In the genomic region with DNA sequence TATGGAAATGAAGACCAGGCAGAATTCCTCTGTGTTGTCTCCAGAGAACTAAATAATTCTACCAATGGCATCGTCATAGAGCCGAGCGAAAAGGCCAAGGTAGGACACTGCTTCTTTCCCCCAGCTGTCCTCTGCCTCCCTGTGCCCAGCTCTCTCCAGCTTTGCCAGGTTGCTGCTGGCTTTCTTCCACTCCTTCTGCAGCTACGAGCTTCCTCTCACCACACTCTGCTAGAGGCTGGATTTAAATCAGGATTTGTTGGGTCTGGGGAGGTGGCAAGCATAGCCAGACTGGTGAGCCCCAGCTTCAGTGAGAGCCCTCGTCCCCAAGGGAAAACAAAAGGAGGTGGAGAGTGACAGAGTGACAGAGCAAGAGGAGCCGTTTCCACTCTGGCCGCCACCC, we compare ENCODE assay signal across 28 mouse cellular contexts. TPM values are rescaled to one million over a fixed set of nuclear protein-coding genes. Genes with fewer than 3 reads are reported as not detected.
DNase-seq lines count a peak whose midpoint lies in the region; ATAC-seq lines count a peak whose summit lies in the region.
"Had no signal": no experiment of that assay in that cellular context is flagged by ENCODE, and none has a peak within 500 bp of the region (broad histone marks: within the 10 kb centered on the region; RNA-seq: fewer than 3 reads in every experiment).

No protein-coding gene starts in this region.

- intact Hi-C loops in left cerebral cortex, postnatal 10 days (cut with DNase I): no loop called here

- no peaks in the 10 kb centered on the region for H3K27me3 ChIP-seq in forebrain, embryonic 10.5 days (ENCODE audit: poor library complexity, severe bottlenecking)
- H3K27me3 ChIP-seq in forebrain, embryonic 13.5 days: no peaks in the 10 kb centered on the region
- H3K27me3 ChIP-seq: CH12.LX; forebrain, embryonic 15.5 days; hindbrain, embryonic 15.5 days had no signal

- H3K9ac ChIP-seq in forebrain, embryonic 13.5 days: no peak overlapping the region
- H3K9ac ChIP-seq: forebrain, embryonic 15.5 days; hindbrain, embryonic 15.5 days; liver, embryonic 13.5 days had no signal

- WGBS in forebrain, embryonic 10.5 days: 91% methylated on average over 7 of the region's 7 CpGs
- 85% methylated on average over 7 of the region's 7 CpGs for WGBS in forebrain, embryonic 13.5 days

- DNase-seq in forebrain, embryonic 10.5 days (ENCODE audit: extremely low spot score, low spot score): no peak
- peak; percentile 34 to 59 for DNase-seq in left cerebral cortex, adult 18-20 months (ENCODE audit: low spot score in 2 of 2)
- DNase-seq in left cerebral cortex, postnatal 10 days (ENCODE audit: extremely low spot score in 1 of 2, low spot score in 2 of 2): no peak
- peak; percentile 80 for DNase-seq in brain, adult 2 months (ENCODE audit: low read depth, low spot score)
- peak; percentile 43 for DNase-seq in cerebellum, adult 8-10 months
- DNase-seq in urinary bladder, postnatal 14 days (ENCODE audit: low spot score): no peak
- DNase-seq: adrenal gland, postnatal 10 days; kidney, adult 2 months; liver, embryonic 13.5 days; lung, adult 2 months; lung, postnatal 14 days; right cerebral cortex, postnatal 25 days; thymus, postnatal 36 days had no signal

- H3K4me3 ChIP-seq in forebrain, embryonic 10.5 days: no peak overlapping the region
- H3K4me3 ChIP-seq in forebrain, embryonic 13.5 days: no peak overlapping the region
- H3K4me3 ChIP-seq: forebrain, embryonic 15.5 days; hindbrain, embryonic 15.5 days; liver, embryonic 13.5 days had no signal

- ATAC-seq in forebrain, embryonic 13.5 days: no peak
- no peak for ATAC-seq in CD4-positive, CD25-positive, alpha-beta regulatory T cell, adult 4 months
- ATAC-seq: forebrain, embryonic 15.5 days had no signal

- H3K36me3 ChIP-seq in forebrain, embryonic 10.5 days (replicated peaks): peaks cover 92% of the 10 kb centered on the region
- H3K36me3 ChIP-seq in forebrain, embryonic 13.5 days (ENCODE audit: poor library complexity, severe bottlenecking): peaks cover 84% of the 10 kb centered on the region

- 0 out of 2 replicates have a peak overlapping the region, but pooled peaks have one; percentile 6 for H3K27ac ChIP-seq in forebrain, embryonic 10.5 days
- no peak overlapping the region for H3K27ac ChIP-seq in forebrain, embryonic 13.5 days
- H3K27ac ChIP-seq: forebrain, embryonic 15.5 days; hindbrain, embryonic 15.5 days; kidney, postnatal 0 days; liver, embryonic 13.5 days had no signal

- H3K4me1 ChIP-seq in forebrain, embryonic 10.5 days: peaks cover 16% of the 10 kb centered on the region
- peaks cover 8% of the 10 kb centered on the region; the same call in 1 of the 2 replicates for H3K4me1 ChIP-seq in forebrain, embryonic 13.5 days

- no peak overlapping the region for H3K4me2 ChIP-seq in forebrain, embryonic 13.5 days
- H3K4me2 ChIP-seq: forebrain, embryonic 15.5 days; heart, embryonic 11.5 days; hindbrain, embryonic 15.5 days; liver, embryonic 13.5 days; midbrain, embryonic 11.5 days had no signal

- H3K9me3 ChIP-seq in forebrain, embryonic 10.5 days: no peaks in the 10 kb centered on the region
- H3K9me3 ChIP-seq in forebrain, embryonic 13.5 days (replicated peaks): no peaks in the 10 kb centered on the region
- H3K9me3 ChIP-seq: forebrain, embryonic 15.5 days; G1E; hindbrain, embryonic 15.5 days; liver, embryonic 13.5 days had no signal

RNA-seq across cellular contexts. Expression of gene Kctd2, which starts 9.4 kb away (rescaled TPM):
- 8.9 and 10.3 TPM in 2 replicates for polyA plus RNA-seq in forebrain, embryonic 10.5 days (2016; fragmentation: Nextera tagmentation; extraction: Ambion mirVana)
- polyA plus RNA-seq in forebrain, embryonic 13.5 days (2015; fragmentation: Nextera tagmentation; extraction: Ambion mirVana): 7.0 and 9.9 TPM in 2 replicates
- total RNA-seq in left cerebral cortex, adult 18-20 months (2021): 10 to 100 TPM; 82.5 to 85.6 TPM
- total RNA-seq in left cerebral cortex, postnatal 10 days (2021): 10 to 100 TPM; 54.3 to 55.7 TPM
- 1 to 10 TPM; 8.3 to 9.1 TPM for polyA plus RNA-seq in CD4-positive, CD25-positive, alpha-beta regulatory T cell, adult 4 months (2017; shearing (Covaris generic))

RNA-seq across cellular contexts. Expression of gene Atp5h, which starts 9.5 kb away (rescaled TPM):
- polyA plus RNA-seq in forebrain, embryonic 10.5 days (2016; fragmentation: Nextera tagmentation; extraction: Ambion mirVana): 877 and 886 TPM in 2 replicates
- polyA plus RNA-seq in forebrain, embryonic 13.5 days (2015; fragmentation: Nextera tagmentation; extraction: Ambion mirVana): 916 and 1,000 TPM in 2 replicates
- 100 to 1,000 TPM; 453 to 457 TPM for total RNA-seq in left cerebral cortex, adult 18-20 months (2021)
- 100 to 1,000 TPM; 399 to 414 TPM for total RNA-seq in left cerebral cortex, postnatal 10 days (2021)
- polyA plus RNA-seq in CD4-positive, CD25-positive, alpha-beta regulatory T cell, adult 4 months (2017; shearing (Covaris generic)): 100 to 1,000 TPM; 602 to 622 TPM

RNA-seq across cellular contexts. Expression of gene Trim80, which starts 11.0 kb away (rescaled TPM):
- 0.15 and 0.19 TPM in 2 replicates for polyA plus RNA-seq in forebrain, embryonic 10.5 days (2016; fragmentation: Nextera tagmentation; extraction: Ambion mirVana)
- polyA plus RNA-seq in forebrain, embryonic 13.5 days (2015; fragmentation: Nextera tagmentation; extraction: Ambion mirVana): not detected in 2 replicates
- total RNA-seq in left cerebral cortex, adult 18-20 months (2021): not detected
- under 1 TPM in 1 of 2 experiments, not detected in 1; 0.24 TPM for total RNA-seq in left cerebral cortex, postnatal 10 days (2021)
- not detected for polyA plus RNA-seq in CD4-positive, CD25-positive, alpha-beta regulatory T cell, adult 4 months (2017; shearing (Covaris generic))
- total RNA-seq: CH12.LX; G1E; hematopoietic stem cell, adult 5-6 weeks; layer of hippocampus, postnatal 25 days; left cerebral cortex, postnatal 36 days; megakaryocyte progenitor cell, adult 5-6 weeks had no signal
- polyA plus RNA-seq: forebrain, embryonic 15.5 days; G1E; hindbrain, embryonic 15.5 days; midbrain, embryonic 11.5 days; neural tube, embryonic 11.5 days; stomach, embryonic 14.5 days had no signal

RNA-seq across cellular contexts. Expression of gene Mrpl58, which starts 25.8 kb away (rescaled TPM):
- 275 and 277 TPM in 2 replicates for polyA plus RNA-seq in forebrain, embryonic 10.5 days (2016; fragmentation: Nextera tagmentation; extraction: Ambion mirVana)
- polyA plus RNA-seq in forebrain, embryonic 13.5 days (2015; fragmentation: Nextera tagmentation; extraction: Ambion mirVana): 246 and 248 TPM in 2 replicates
- 100 to 1,000 TPM; 111 to 122 TPM for total RNA-seq in left cerebral cortex, adult 18-20 months (2021)
- 10 to 100 TPM; 96.2 to 98.8 TPM for total RNA-seq in left cerebral cortex, postnatal 10 days (2021)
- 100 to 1,000 TPM; 177 to 185 TPM for polyA plus RNA-seq in CD4-positive, CD25-positive, alpha-beta regulatory T cell, adult 4 months (2017; shearing (Covaris generic))

RNA-seq across cellular contexts. Expression of gene Slc16a5, which starts 33.0 kb away (rescaled TPM):
- polyA plus RNA-seq in forebrain, embryonic 10.5 days (2016; fragmentation: Nextera tagmentation; extraction: Ambion mirVana): 0.19 and 0.20 TPM in 2 replicates
- not detected in 2 replicates for polyA plus RNA-seq in forebrain, embryonic 13.5 days (2015; fragmentation: Nextera tagmentation; extraction: Ambion mirVana)
- total RNA-seq in left cerebral cortex, adult 18-20 months (2021): not detected
- total RNA-seq in left cerebral cortex, postnatal 10 days (2021): not detected
- 1 to 10 TPM; 3.5 to 6.5 TPM for polyA plus RNA-seq in CD4-positive, CD25-positive, alpha-beta regulatory T cell, adult 4 months (2017; shearing (Covaris generic))
- total RNA-seq: hematopoietic stem cell, adult 5-6 weeks; layer of hippocampus, postnatal 25 days; left cerebral cortex, postnatal 36 days; megakaryocyte progenitor cell, adult 5-6 weeks had no signal
- polyA plus RNA-seq: forebrain, embryonic 15.5 days; G1E; heart, embryonic 11.5 days; liver, embryonic 13.5 days; midbrain, embryonic 11.5 days had no signal

Comparison
In these comparisons a context has a peak if more than half of its experiments do, and no peak if none do; other contexts are left out.
1. DNase-seq: peak in left cerebral cortex, adult 18-20 months (2 of 2), brain, adult 2 months (single experiment) and cerebellum, adult 8-10 months (single experiment); none in forebrain, embryonic 10.5 days (single experiment), left cerebral cortex, postnatal 10 days (0 of 2) and urinary bladder, postnatal 14 days (single experiment).